Mouse (Mus musculus): ENCODE data around the gene Gnb2. TPM values are rescaled to one million over a fixed set of nuclear protein-coding genes. Genes with fewer than 3 reads are reported as not detected.

Gnb2 gene
- 306 TPM for total RNA-seq (2023)

DNA sequence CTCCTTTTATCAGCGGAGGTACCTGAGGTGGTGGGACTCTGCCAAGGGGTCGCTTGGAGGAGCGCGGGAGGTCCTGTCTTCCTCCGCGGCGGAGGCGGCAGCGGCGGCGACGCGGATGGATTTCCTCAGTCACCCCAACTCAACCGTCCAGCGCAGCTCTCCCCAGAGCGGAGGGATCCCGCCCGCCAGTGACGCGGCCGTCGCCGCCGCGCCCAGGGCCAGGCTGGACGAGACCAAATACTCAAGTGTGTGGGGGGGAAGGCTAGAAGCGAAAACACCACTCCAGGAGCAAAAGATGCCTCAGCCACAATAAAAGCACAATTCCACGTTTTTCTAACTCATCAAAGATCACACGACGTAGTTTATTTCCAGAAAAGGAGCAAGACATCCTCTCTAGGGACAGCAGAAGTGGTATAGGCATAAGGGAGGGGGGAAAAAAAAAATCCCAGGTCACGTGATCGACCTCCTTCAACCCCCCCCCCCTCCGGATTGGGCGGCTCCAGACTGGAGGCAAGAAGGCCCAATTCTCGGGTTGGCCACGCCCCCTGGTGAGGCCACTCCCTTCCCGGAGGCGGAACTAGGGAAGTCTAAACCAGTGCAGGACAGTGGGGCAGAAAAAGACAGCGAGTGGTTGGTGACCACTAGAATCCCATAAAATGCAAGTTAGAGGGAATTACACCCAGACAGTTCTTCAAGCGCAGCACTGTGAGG lies at the start of gene Gnb2, which contains the start of gene Epo:
Gene Gnb2 (minus strand): TSS at position 394 of the 711 bp plus-strand sequence.
Gene Epo (minus strand): TSS at position 126 of the 711 bp plus-strand sequence.

DNA sequence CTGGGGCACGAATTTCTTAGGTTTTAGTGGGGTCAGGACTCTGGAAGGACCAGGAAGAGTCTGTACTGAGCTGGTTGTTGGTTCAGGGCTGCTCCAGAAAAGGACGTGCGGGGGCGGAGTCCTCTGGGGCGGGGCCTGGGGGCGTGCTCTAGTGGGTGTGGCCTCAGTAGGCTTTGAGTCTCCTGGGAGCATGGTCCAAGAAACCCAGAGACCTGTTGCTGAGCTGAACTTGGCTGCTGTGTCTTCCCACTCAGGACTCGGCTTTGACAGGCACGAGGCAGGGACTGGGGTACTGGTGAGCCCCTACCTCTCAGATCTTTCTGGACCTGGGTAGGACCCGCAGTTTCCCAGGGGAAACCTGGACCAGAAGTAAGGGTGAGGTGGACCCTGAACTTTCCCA lies 36.4 kb upstream of the Gnb2 start, which contains the start of gene Tfr2:
Gene Tfr2 (plus strand): TSS at position 176 of the 400 bp plus-strand sequence.

DNA sequence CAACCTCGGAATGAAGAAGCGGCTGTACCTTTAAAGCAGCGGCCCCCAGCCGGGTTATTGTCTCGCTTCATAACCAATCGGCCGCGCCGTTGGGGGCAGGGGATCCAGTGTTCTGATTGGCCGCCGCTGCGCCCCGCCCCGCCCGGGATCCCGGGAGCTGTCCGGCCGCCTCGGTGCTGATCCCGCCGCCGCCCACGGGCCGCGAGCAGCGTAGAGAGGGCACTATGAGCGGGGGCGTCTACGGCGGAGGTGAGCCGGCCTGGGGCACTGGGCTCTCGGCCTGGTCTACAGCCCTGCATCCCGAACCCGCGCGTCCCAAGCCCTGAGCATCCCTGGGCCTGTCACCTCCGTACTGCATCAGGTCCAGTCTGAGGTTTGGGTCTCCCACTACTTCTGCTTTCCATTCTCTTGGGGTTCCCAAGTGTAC lies 20.1 kb upstream of the Gnb2 start, which contains the start of gene Actl6b:
Gene Actl6b (plus strand): TSS at position 107 of the 427 bp plus-strand sequence.

DNA sequence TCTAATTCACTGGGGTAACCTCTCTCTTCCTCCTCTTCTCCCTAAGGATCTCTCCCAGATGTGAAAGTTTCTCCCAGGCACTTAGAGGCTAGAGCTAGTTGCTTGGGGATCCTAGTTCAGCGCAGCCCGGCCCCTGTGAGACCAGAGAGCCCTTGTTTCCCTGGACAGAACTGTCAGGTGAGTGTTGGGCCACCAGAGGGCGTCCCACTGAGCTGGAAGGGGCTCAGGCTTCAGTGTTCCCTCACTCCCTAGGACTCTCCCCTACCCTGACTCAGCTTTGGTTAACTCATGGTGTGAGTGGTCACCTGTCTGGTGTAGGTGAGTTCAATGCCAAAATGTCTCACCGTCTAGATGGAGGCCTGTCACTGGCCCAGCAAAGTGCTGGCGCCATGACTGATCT lies 14.9 kb downstream of the Gnb2 start, which contains the start of gene Gigyf1:
Gene Gigyf1 (plus strand): TSS at position 113 of the 400 bp plus-strand sequence.

DNA sequence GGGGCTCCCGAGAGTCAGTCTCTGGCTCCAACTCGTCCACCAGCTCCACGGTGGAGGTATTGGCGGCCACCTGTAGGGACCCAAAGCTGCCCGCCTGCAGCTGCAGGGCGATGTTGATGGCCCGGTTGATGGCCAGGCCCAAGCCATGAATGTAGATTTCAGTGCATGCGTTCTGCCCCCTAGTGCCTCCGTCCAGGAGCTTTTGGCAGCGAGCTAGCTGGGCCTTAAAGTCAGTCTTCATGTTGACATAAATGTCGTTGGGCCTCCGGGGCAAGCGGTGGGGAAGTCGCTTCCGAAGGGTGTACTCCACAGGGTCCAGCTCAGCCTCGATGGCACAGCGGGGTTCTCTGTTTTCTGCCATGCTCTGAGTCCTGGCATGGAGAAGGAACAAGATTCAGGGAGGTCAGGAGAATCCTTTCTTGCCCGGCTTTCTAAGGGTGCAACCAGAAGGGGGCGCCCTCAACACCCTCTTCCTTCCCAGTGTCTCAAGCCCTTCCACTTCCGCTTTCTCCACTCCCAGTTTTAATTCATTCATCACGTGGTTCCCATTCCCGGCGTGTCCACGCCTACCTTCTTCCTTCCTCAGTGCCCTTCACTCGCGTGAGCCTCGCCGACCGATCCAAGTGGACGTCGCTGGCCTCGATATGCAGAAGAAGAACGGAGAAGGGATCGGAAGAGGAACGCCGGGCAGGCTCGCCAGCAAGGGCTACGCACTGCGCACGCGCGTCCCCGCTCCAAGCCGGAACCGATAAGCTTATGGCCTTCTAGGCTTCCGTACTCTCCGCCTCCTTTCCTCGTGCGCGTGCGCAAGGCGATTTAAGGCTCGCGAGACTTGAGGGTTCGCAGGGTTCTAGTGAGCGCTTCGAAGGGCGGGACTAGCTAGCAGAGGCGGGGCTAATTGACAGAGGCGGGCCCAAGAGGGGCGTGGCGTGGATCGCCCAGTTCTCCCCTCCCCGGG lies 31.3 kb downstream of the Gnb2 start, which contains the start of gene Pop7:
Gene Pop7 (minus strand): TSS at position 810 of the 958 bp plus-strand sequence.

Other genes with a start within 250 kb of the Gnb2 start
- gene Ache, start 246.0 kb downstream of the Gnb2 start, total RNA-seq (2023), result 0.21 TPM
- gene Ufsp1, start 238.9 kb downstream of the Gnb2 start, total RNA-seq (2023), result 0.59 TPM
- 428 TPM for gene Srrt, start 225.8 kb downstream of the Gnb2 start, total RNA-seq (2023)
- gene Trip6, start 219.1 kb downstream of the Gnb2 start, total RNA-seq (2023), result 10.6 TPM
- gene Slc12a9, start 199.9 kb downstream of the Gnb2 start, total RNA-seq (2023), result 22.0 TPM
- gene Ephb4, start 183.4 kb downstream of the Gnb2 start, total RNA-seq (2023), result 0.59 TPM
- gene Zan, start 56.4 kb downstream of the Gnb2 start, total RNA-seq (2023), result 0.09 TPM
- gene Pop7, start 31.0 kb downstream of the Gnb2 start, total RNA-seq (2023), result 28.3 TPM
- 101 TPM for gene Gigyf1, start 15.0 kb downstream of the Gnb2 start, total RNA-seq (2023)
- not detected for gene Epo, start 268 bp downstream of the Gnb2 start, total RNA-seq (2023)
- gene Actl6b, start 20.0 kb upstream of the Gnb2 start, total RNA-seq (2023), result not detected
- not detected for gene Tfr2, start 36.3 kb upstream of the Gnb2 start, total RNA-seq (2023)
- 40.9 TPM for gene Mospd3, start 67.5 kb upstream of the Gnb2 start, total RNA-seq (2023)
- gene Pcolce, start 80.3 kb upstream of the Gnb2 start, total RNA-seq (2023), result 1.8 TPM
- 0.53 TPM for gene Fbxo24, start 95.5 kb upstream of the Gnb2 start, total RNA-seq (2023)
- gene Lrch4, start 95.6 kb upstream of the Gnb2 start, total RNA-seq (2023), result 208 TPM
- gene Gm20605, start 95.7 kb upstream of the Gnb2 start, total RNA-seq (2023), result 63.8 TPM
- 111 TPM for gene Sap25, start 107.8 kb upstream of the Gnb2 start, total RNA-seq (2023)
- gene Irs3, start 112.2 kb upstream of the Gnb2 start, total RNA-seq (2023), result not detected
- gene Agfg2, start 151.2 kb upstream of the Gnb2 start, total RNA-seq (2023), result 33.8 TPM
- gene Nyap1, start 208.1 kb upstream of the Gnb2 start, total RNA-seq (2023), result 1.7 TPM
- gene Tsc22d4, start 212.2 kb upstream of the Gnb2 start, total RNA-seq (2023), result 231 TPM
- gene Ppp1r35, start 245.3 kb upstream of the Gnb2 start, total RNA-seq (2023), result 23.3 TPM

Measured in CD4-positive naive resting alpha-beta T cell, adult 57 days (primary cell).